Mouse (Mus musculus): ENCODE data around the gene Stpg3. TPM values are rescaled to one million over a fixed set of nuclear protein-coding genes. Genes with fewer than 3 reads are reported as not detected.

Stpg3 gene
- total RNA-seq (2023) = not detected in 4 replicates

GRCm38 (mm10) chr2:25214444-25214843 is at the start of gene Stpg3:
Stpg3 (minus strand) TSS chr2:25214637.

GRCm38 (mm10) chr2:25262291-25262767 is 47.9 kb upstream of the Stpg3 start, which contains the start of gene Tprn:
Tprn (plus strand) TSS chr2:25262618.

DNA sequence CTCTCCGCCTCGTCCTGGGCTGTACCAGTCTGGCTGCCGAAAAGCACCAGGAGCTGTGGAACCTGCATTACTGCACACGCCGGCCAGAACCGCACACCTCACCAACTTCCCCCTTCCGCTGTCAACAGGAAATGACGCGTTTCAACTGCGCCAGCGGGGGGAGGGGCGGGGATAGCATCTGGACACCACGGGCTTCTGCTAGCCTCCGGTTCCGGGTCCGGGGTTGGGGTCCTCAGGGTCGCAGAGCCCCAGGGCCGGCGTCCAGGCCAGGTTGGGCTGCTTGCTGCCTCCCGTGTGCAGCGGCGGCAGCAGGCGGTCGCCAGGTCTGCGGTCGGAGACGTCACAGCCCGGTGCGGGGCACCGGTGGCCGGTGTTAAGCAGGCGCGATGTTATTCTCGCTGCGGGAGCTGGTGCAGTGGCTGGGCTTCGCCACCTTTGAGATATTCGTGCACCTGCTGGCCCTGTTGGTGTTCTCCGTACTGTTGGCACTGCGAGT is 40.9 kb upstream of the Stpg3 start, which contains the start of gene Tmem203:
Gene Tmem203 (plus strand): TSS at position 156 of the 496 bp plus-strand sequence.

DNA sequence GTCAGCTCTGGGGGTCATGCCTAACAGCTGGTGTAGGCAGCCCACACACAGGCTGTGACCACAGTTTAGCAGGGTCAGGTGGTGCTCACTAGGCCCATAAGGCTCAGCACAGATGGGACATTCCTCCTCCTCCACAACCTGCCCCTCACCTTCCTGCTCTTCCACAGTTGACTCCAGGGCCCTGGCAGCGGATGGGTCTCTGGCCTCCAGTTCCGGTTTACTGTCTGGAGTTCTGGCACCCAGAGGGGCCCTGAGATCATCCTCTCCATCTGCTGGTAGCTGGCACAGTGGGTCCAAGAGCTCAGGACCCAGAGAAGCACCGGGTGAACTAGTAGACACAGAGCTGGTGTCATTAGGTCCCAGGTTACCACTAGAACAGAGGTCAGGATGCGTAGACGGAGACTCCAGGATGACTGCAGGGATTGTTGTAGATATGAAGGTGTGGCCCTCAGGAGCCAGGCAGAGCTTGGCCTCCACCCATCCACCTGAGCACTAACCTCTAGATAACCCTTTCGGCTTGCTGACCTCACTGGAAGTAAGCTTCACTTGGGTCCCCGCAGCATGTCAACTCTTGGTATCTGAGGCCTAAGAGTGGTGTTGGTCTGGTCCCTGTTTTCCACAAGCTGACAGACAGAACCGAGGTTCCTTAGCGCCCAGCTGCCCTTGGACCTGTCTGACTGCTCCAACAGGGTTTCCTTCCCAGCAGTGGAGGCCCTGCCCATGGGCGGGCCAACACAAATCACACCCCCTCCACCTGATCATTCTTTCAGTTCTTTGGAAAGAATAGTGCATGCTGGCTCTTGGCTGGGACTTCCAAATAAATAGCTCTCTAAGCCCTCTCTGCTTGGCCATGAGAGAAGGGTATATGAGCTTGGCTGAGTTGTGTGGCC is 32.0 kb upstream of the Stpg3 start, which contains the start of gene AL732309.1:
Gene AL732309.1 (minus strand): TSS at position 681 of the 890 bp plus-strand sequence.

DNA sequence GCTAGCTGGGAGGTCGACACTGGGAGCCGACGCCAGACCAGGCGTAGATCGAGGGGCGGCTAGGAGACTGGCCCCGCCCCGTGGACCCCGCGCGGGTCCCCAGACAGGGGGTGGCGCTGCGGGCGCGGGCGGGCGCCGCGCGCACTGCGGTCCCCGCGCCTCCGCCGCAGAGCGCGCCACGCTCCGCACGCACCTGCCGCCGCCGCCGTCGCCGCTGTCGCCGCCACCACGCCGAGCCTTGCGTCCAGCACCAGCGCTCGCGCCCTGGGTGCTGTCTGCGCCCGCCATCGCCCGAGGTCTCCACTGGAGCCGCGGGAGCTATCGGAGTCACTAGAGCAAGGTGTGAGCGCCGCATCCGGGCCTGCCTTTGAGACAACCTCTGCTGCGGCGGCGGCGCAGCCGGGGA is 27.7 kb upstream of the Stpg3 start, which contains the start of the genes Rnf208 and Cysrt1:
Gene Rnf208 (plus strand): TSS at position 155 of the 406 bp plus-strand sequence.
Gene Cysrt1 (minus strand): TSS at position 352 of the 406 bp plus-strand sequence.

DNA sequence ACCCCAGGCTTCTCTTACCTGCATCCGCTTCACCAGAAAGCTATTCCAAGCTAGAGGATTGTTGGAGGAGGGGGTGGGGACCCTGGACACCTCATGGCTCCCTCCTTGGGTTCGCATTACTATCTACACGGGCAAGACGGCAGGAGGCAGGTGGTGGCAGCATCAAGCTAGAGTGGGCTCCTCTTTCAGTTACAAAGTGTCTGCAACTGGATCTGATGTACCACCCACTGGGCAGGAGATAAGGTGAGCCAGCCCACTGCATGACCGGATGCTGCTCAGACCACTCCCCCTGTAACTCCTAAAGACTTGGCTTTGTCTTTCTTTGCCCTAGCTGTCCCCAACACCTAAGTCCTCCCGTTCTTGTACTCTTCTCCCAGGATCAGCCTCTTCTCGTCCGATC is 22.2 kb upstream of the Stpg3 start, which contains the start of gene Rnf224:
Gene Rnf224 (minus strand): TSS at position 174 of the 400 bp plus-strand sequence.

GRCm38 (mm10) chr2:25234050-25234449 is 19.6 kb upstream of the Stpg3 start, which contains the start of gene Slc34a3:
Slc34a3 (minus strand) TSS chr2:25234364.

DNA sequence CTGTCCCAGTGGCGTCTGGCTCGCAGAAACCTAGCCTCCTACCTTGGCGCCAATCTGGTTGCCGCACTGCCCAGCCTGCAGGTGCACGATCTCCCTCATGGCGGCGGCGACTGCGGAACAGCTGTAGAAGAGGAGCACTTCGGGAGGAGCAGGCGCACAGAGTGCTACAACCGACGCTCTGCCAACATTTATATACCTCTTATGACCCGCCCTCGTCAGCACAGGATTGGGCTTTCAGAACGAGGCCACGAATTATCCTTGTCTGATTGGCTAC is 10.0 kb upstream of the Stpg3 start, which contains the start of gene Tubb4b:
Gene Tubb4b (minus strand): TSS at position 211 of the 274 bp plus-strand sequence.

DNA sequence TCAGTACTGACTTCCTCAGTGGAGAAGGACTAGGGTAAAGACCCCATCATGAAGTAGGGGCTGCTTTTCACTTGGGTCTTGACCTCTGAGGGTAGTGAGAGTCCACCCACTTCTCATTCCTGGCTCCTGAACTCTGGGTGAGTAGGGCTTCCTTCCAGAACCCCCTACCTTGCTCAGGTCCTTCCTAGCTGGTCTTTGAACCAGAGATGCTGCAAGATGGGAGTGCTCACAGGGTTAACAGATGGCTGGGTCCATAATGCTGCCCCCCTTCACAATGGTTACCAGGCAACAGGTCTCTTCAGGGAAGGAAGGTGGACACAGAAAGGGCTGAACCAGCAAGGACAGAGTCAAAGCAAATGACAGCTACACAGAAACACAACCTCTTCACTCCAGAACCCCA is 4.0 kb upstream of the Stpg3 start, which contains the start of gene Fam166a:
Gene Fam166a (plus strand): TSS at position 301 of the 400 bp plus-strand sequence.

GRCm38 (mm10) chr2:25211121-25211670 is 3.2 kb downstream of the Stpg3 start, which contains the start of gene Nelfb:
Nelfb (minus strand) TSS chr2:25211489.

DNA sequence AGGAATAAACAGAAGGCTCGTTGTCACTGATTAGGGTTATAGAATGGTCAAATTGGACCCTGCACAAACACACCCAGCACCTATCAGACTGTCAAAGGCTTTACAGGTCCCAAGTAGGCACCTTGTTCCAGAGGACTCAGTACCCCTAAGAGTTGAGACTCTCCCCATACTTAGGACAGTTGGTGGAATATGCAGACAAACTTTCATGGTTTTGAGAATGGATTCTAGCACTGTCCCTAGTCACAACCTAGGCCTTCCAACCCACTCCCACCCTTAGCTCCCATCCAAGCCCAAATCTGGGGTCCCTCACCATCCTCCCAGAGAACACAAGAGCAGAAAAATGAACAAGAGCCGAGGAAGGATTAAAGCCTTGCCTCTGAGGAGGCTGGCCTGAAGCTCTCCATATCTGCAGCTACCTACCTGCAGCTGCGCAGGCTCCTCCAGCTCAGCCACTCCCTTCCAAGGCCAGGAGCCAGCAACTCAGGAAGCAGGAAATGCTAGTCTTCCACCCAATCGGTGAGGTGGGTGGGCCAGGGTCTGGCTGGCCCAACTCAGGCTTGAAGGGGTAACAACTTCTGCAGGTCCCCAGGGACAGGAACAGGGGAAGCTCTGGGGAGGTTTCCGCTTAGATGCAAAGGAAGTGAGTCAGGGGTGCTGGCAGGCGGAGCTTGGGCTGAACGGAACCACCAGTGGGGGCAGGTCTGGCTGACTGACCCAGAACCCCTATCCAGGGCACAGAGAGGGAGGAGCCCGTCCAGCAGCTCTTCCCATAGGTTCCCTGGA is 18.1 kb downstream of the Stpg3 start, which contains the start of gene Tor4a:
Gene Tor4a (minus strand): TSS at position 715 of the 783 bp plus-strand sequence.

GRCm38 (mm10) chr2:25180478-25180903 is 33.9 kb downstream of the Stpg3 start, which contains the start of gene Nrarp:
Nrarp (plus strand) TSS chr2:25180758.

Other genes starting within 250 kb of the Stpg3 start
- 19.0 to 23.1 TPM (median 21.2 TPM) in 4 replicates for gene Mrpl41, start 239.5 kb downstream of the Stpg3 start, total RNA-seq (2023)
- gene Pnpla7, start 238.6 kb downstream of the Stpg3 start, total RNA-seq (2023) = 120 to 131 TPM (median 127 TPM) in 4 replicates
- 38.8 to 54.8 TPM (median 42.4 TPM) in 4 replicates for gene Nsmf, start 160.3 kb downstream of the Stpg3 start, total RNA-seq (2023)
- not detected in 4 replicates for gene Entpd8, start 134.3 kb downstream of the Stpg3 start, total RNA-seq (2023)
- not detected in 4 replicates for gene Noxa1, start 119.5 kb downstream of the Stpg3 start, total RNA-seq (2023)
- gene Nrarp, start 33.9 kb downstream of the Stpg3 start, total RNA-seq (2023) = 5.2 to 8.3 TPM (median 7.2 TPM) in 4 replicates
- gene Tor4a, start 17.8 kb downstream of the Stpg3 start, total RNA-seq (2023) = 29.8 to 31.9 TPM (median 30.9 TPM) in 4 replicates
- gene Nelfb, start 3.1 kb downstream of the Stpg3 start, total RNA-seq (2023) = 71.6 to 75.6 TPM (median 72.5 TPM) in 4 replicates
- 0.89 TPM in 1 of 4 replicates, not detected in the others for gene Fam166a, start 4.1 kb upstream of the Stpg3 start, total RNA-seq (2023)
- gene Tubb4b, start 10.1 kb upstream of the Stpg3 start, total RNA-seq (2023) = 101 to 123 TPM (median 110 TPM) in 4 replicates
- not detected in 4 replicates for gene Slc34a3, start 19.7 kb upstream of the Stpg3 start, total RNA-seq (2023)
- gene Rnf224, start 22.1 kb upstream of the Stpg3 start, total RNA-seq (2023) = not detected in 4 replicates
- not detected in 4 replicates for gene Rnf208, start 27.6 kb upstream of the Stpg3 start, total RNA-seq (2023)
- gene Cysrt1, start 27.8 kb upstream of the Stpg3 start, total RNA-seq (2023) = not detected in 4 replicates
- gene AL732309.1, start 32.2 kb upstream of the Stpg3 start, total RNA-seq (2023) = 4.6 to 12.8 TPM (median 6.9 TPM) in 4 replicates
- 18.8 to 26.6 TPM (median 24.1 TPM) in 4 replicates for gene Tmem203, start 40.8 kb upstream of the Stpg3 start, total RNA-seq (2023)
- gene Tprn, start 48.0 kb upstream of the Stpg3 start, total RNA-seq (2023) = 13.6 to 20.3 TPM (median 14.4 TPM) in 4 replicates
- 30.8 to 37.7 TPM (median 35.7 TPM) in 4 replicates for gene Ssna1, start 57.8 kb upstream of the Stpg3 start, total RNA-seq (2023)
- gene Anapc2, start 57.8 kb upstream of the Stpg3 start, total RNA-seq (2023) = 101 to 113 TPM (median 107 TPM) in 4 replicates
- not detected in 4 replicates for gene Tmem210, start 73.5 kb upstream of the Stpg3 start, total RNA-seq (2023)
- gene Lrrc26, start 75.3 kb upstream of the Stpg3 start, total RNA-seq (2023) = not detected in 4 replicates
- not detected in 4 replicates for gene Grin1, start 104.5 kb upstream of the Stpg3 start, total RNA-seq (2023)
- 39.7 to 50.0 TPM (median 47.1 TPM) in 4 replicates for gene Man1b1, start 117.7 kb upstream of the Stpg3 start, total RNA-seq (2023)
- gene Dpp7, start 141.7 kb upstream of the Stpg3 start, total RNA-seq (2023) = 41.2 to 46.3 TPM (median 43.4 TPM) in 4 replicates
- gene Uap1l1, start 151.0 kb upstream of the Stpg3 start, total RNA-seq (2023) = 22.5 to 35.7 TPM (median 25.5 TPM) in 4 replicates
- gene Sapcd2, start 157.7 kb upstream of the Stpg3 start, total RNA-seq (2023) = 0.48 to 0.85 TPM in 2 of 4 replicates, not detected in the others
- gene Entpd2, start 181.2 kb upstream of the Stpg3 start, total RNA-seq (2023) = not detected in 4 replicates
- gene Npdc1, start 184.7 kb upstream of the Stpg3 start, total RNA-seq (2023) = not detected in 4 replicates
- not detected in 4 replicates for gene Fut7, start 208.6 kb upstream of the Stpg3 start, total RNA-seq (2023)
- 44.9 to 53.9 TPM (median 49.1 TPM) in 4 replicates for gene Abca2, start 214.1 kb upstream of the Stpg3 start, total RNA-seq (2023)
- 0.83 TPM in 1 of 4 replicates, not detected in the others for gene Clic3, start 242.2 kb upstream of the Stpg3 start, total RNA-seq (2023)
- gene Paxx, start 246.5 kb upstream of the Stpg3 start, total RNA-seq (2023) = 115 to 135 TPM (median 127 TPM) in 4 replicates